Mouse (Mus musculus) myocyte (in vitro differentiated cells): Measurements from ENCODE around the gene Ppp1r3e. TPM values are rescaled to one million over a fixed set of nuclear protein-coding genes. Genes with fewer than 3 reads are reported as not detected.
A peak's percentile ranks its signal among the peaks of the same experiment; 100 is the strongest.

Experiments used
- H3K27me3 ChIP-seq: one replicate; pipeline ENCODE4 v1.6.1; 2011; ENCODE audit not compliant: control insufficient read depth, insufficient read depth, insufficient read length
- H3K36me3 ChIP-seq: one replicate; pipeline ENCODE4 v1.6.1; 2011; ENCODE audit not compliant: control insufficient read depth, insufficient read depth
- H3K4me2 ChIP-seq: one replicate; pipeline ENCODE4 v1.6.1; 2011; ENCODE audit warnings: low read depth, control low read depth
- H3K4me3 ChIP-seq: one replicate; pipeline ENCODE4 v1.5.1; 2011; ENCODE audit warnings: mild to moderate bottlenecking, control low read depth, moderate library complexity
- H3K79me2 ChIP-seq: one replicate; pipeline ENCODE4 v1.6.1; 2011; ENCODE audit not compliant: control insufficient read depth, insufficient read depth
- H3ac ChIP-seq: one replicate; pipeline ENCODE4 v1.6.1; 2011; ENCODE audit not compliant: control insufficient read depth, insufficient read length
- CEBPB ChIP-seq: IDR thresholded peaks from 2 replicates; pipeline ENCODE4 v1.6.1; 2011; ENCODE audit warnings: mild to moderate bottlenecking, moderate library complexity; ENCODE audit not compliant: poor library complexity, insufficient read depth, severe bottlenecking
- E2F4 ChIP-seq: IDR thresholded peaks from one replicate; pipeline ENCODE4 v1.6.1; 2011; ENCODE audit warnings: mild to moderate bottlenecking, control low read depth, moderate library complexity; ENCODE audit not compliant: insufficient read depth
- MAX ChIP-seq: IDR thresholded peaks from one replicate; pipeline ENCODE4 v1.6.1; 2011; ENCODE audit warnings: low read depth, mild to moderate bottlenecking, control low read depth
- MYOD1 ChIP-seq, 3 experiments: IDR thresholded peaks; one replicate each; pipeline ENCODE4 v1.6.1; 2011; ENCODE audit warnings: control low read depth in 2 of 3, low read depth in 2 of 3, mild to moderate bottlenecking in 2 of 3, moderate library complexity in 1 of 3; ENCODE audit not compliant: insufficient read length in 2 of 3, control insufficient read depth in 1 of 3
- MYOG ChIP-seq, 3 experiments: IDR thresholded peaks; one replicate each; pipeline ENCODE4 v1.6.1; 2011; ENCODE audit warnings: control low read depth in 2 of 3, low read depth in 2 of 3, mild to moderate bottlenecking in 2 of 3; ENCODE audit not compliant: insufficient read length in 2 of 3, control insufficient read depth in 1 of 3, insufficient read depth in 1 of 3
- POLR2A ChIP-seq: IDR thresholded peaks from one replicate; pipeline ENCODE4 v1.6.1; 2011; ENCODE audit warnings: low read depth, mild to moderate bottlenecking, control low read depth, moderate library complexity; ENCODE audit not compliant: insufficient read length
- POLR2AphosphoS2 ChIP-seq: IDR thresholded peaks from one replicate; pipeline ENCODE4 v1.6.1; 2011; ENCODE audit warnings: low read depth, control low read depth; ENCODE audit not compliant: insufficient read length
- REST ChIP-seq: IDR thresholded peaks from one replicate; pipeline ENCODE4 v1.6.1; 2011; ENCODE audit warnings: mild to moderate bottlenecking, control low read depth, moderate library complexity; ENCODE audit not compliant: insufficient read depth, insufficient read length
- SRF ChIP-seq: IDR thresholded peaks from one replicate; pipeline ENCODE4 v1.6.1; 2011; ENCODE audit warnings: low read depth; ENCODE audit not compliant: control insufficient read depth, insufficient read length
- TCF12 ChIP-seq: IDR thresholded peaks from one replicate; pipeline ENCODE4 v1.6.1; 2011; ENCODE audit warnings: mild to moderate bottlenecking, control low read depth; ENCODE audit not compliant: poor library complexity, insufficient read depth, severe bottlenecking
- TCF3 ChIP-seq: IDR thresholded peaks from one replicate; pipeline ENCODE4 v1.6.1; 2011; ENCODE audit warnings: low read depth, control low read depth; ENCODE audit not compliant: insufficient read length
- USF1 ChIP-seq: IDR thresholded peaks from one replicate; pipeline ENCODE4 v1.6.1; 2011; ENCODE audit warnings: low read depth, mild to moderate bottlenecking, control low read depth, moderate library complexity
- polyA plus RNA-seq: library from polyadenylated mRNA; unstranded; fragments of >200 nt; fragmentation: generic; extraction: Trizol; gene quantifications from one replicate; pipeline ENCODE4 v1.2.1, GENCODE M21; 2012; ENCODE audit warnings: missing spikeins

Ppp1r3e gene
- polyA plus RNA-seq: 0.71 TPM

DNA sequence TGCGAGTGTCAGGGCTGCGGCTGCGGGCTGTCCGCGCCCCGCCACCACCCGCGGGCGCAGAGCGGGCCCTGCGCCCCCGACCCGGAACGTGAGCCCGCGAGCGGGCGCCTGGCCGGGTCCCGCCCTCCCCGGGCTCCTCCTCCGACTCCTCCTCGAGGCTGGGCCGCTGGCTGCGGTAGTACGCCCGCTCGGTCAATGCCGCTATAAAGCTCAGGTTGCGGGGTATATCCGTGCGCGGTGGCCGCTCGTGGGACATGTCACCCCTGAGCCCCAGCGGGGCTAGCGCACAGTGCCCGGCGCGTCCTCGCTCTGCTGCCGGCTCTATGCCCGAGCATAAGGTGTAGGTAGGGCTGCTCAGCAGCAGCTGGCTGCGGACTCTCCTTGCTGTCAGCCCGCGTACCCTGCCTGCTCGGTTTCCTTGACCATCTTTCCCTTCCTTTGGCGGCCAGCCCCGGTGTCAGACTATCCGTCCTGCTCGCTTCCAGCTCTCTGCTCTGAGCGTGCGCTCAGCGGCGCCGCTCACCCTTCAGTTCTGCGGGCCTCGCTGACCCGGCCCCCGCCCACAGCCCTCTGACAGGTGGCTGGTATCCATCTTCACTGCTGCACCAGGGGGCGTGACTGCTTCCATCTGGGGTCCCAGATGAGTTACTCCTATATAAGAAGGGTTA is at the start of gene Ppp1r3e:
Ppp1r3e (minus strand) TSS at position 503 of the 668 bp plus-strand sequence.
- Histone ChIP-seq H3K36me3 (no peaks in the 10 kb centered on the region), H3K27me3 (no peaks in the 10 kb centered on the region), H3K79me2 (no peaks in the 10 kb centered on the region), H3K4me2 (peak within 1 kb of the TSS; percentile 97), H3K4me3 (peak within 1 kb of the TSS; percentile 29), H3ac (peak within 1 kb of the TSS; percentile 68)
- no peak for TF ChIP-seq REST
- peak; percentile 9 for TF ChIP-seq POLR2A
- TF ChIP-seq USF1: no peak
- peak in 2 of 3 experiments; percentile 13 to 19 for TF ChIP-seq MYOG (IDR thresholded peaks at IDR 0.05; ENCODE audit: control insufficient read depth in 1 of 3, insufficient read depth in 1 of 3, insufficient read length in 2 of 3, low read depth in 2 of 3)
- no peak for TF ChIP-seq TCF3
- no peak for TF ChIP-seq TCF12
- peak in 1 of 3 experiments; percentile 66 for TF ChIP-seq MYOD1 (IDR thresholded peaks at IDR 0.05; ENCODE audit: control insufficient read depth in 1 of 3, insufficient read length in 2 of 3, low read depth in 2 of 3)

DNA sequence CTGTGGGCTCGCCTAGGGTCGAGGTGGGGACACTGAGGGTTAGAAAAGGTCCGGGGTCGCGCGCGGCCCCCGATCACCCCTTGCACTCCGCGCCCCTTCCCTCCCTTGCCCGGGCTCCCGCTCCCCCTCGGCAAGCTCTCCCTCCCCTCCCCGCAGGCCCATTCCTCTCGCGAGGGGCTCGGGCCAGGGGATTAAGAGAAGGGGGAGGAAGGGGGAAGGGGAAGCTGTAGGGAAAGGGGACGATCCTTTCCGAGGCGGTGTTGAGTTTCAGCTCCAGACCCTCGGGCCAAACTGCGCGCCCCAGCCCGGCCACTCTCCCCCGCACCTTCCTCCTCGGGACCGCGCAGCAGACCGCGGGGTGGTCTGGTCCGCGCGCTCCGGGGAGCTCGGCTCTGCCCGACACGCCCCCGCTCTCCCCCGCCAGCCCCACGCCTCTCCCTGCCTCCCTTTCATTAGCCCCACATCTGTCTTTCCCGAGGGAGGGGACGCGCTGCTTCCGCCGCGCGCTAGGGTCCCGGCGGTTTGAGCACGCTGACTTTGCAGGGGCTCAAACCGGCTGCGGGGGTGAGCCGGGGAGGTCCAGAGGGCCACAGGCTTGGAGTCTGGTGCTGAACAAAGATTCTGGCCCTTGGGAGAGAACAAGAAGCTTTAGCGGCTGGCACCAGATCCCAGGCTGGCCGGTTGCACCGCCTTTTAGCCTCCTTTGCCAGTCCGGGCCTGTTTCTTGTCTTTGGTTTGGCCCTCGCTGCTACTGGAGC is 49.2 kb upstream of the Ppp1r3e start:
- no peaks in the 10 kb centered on the region for H3K79me2 ChIP-seq
- no peaks in the 10 kb centered on the region for H3K36me3 ChIP-seq
- H3K4me2 ChIP-seq: peak overlapping the region; percentile 34
- no peak for TF ChIP-seq E2F4
- TF ChIP-seq SRF: no peak
- no peak for TF ChIP-seq MYOG (IDR thresholded peaks at IDR 0.05; ENCODE audit: control insufficient read depth in 1 of 3, insufficient read depth in 1 of 3, insufficient read length in 2 of 3, low read depth in 2 of 3)
- no peak for TF ChIP-seq TCF3
- no peak for TF ChIP-seq POLR2AphosphoS2
- H3K27me3 ChIP-seq: peaks cover 26% of the 10 kb centered on the region
- H3K4me3 ChIP-seq: no peak overlapping the region
- no peak overlapping the region for H3ac ChIP-seq

GRCm38 (mm10) chr14:54925349-54926342 is 48.3 kb upstream of the Ppp1r3e start, which contains the start of gene Efs:
Gene Efs (minus strand): TSS chr14:54926126.
- Histone ChIP-seq H3K79me2 (no peaks in the 10 kb centered on the region), H3K4me2 (peak within 1 kb of the TSS; percentile 34), H3K36me3 (no peaks in the 10 kb centered on the region), H3K27me3 (peaks cover 31% of the 10 kb centered on the region), H3ac (no peak within 1 kb of the TSS), H3K4me3 (no peak within 1 kb of the TSS)
- TF ChIP-seq MYOD1 (IDR thresholded peaks at IDR 0.05; ENCODE audit: control insufficient read depth in 1 of 3, insufficient read length in 2 of 3, low read depth in 2 of 3): peak in 1 of 3 experiments; percentile 11
- no peak for TF ChIP-seq USF1

DNA sequence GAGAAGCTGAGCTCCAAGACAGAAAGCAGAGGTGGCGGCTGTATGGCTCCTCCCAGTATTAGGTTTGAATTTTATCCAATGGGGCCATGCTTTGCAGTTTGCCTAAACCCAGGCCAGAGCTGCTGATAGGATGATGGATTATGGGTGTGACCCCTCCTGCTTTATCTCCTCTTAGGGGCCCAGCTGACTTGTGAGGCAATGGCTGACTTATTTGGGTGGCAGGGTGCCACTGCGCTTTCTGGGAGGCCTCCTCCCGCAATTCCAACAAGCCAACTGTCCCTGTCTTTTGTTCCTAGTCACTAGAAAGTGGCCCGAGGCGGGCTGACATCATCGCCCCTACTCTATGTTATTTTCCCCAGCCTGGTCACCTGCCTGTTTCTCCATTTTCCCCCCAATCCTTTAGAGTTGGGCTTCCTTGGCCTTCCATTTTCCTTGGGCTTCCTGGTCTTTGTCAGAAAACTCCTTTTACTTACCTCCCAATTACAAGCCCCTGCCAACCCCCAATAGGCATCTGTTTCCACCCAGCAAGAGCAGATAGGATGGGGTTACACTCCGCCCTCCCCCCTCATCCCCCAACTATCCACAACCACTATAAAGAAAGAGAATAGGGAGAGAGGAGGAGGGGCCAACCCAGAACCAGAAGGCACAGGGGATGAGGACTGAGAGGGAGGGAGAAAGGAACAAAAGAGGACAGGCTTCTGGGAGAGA is 47.4 kb upstream of the Ppp1r3e start:
- Histone ChIP-seq H3K4me3 (no peak overlapping the region), H3K36me3 (no peaks in the 10 kb centered on the region), H3K79me2 (no peaks in the 10 kb centered on the region), H3K4me2 (peak overlapping the region; percentile 24), H3K27me3 (peaks cover 35% of the 10 kb centered on the region), H3ac (no peak overlapping the region)
- TF ChIP-seq USF1: no peak
- TF ChIP-seq POLR2AphosphoS2: no peak
- TF ChIP-seq TCF12: no peak
- no peak for TF ChIP-seq CEBPB
- TF ChIP-seq MAX: no peak
- no peak for TF ChIP-seq REST
- no peak for TF ChIP-seq SRF
- TF ChIP-seq E2F4: no peak
- no peak for TF ChIP-seq POLR2A
- no peak for TF ChIP-seq MYOD1 (IDR thresholded peaks at IDR 0.05; ENCODE audit: control insufficient read depth in 1 of 3, insufficient read length in 2 of 3, low read depth in 2 of 3)
- TF ChIP-seq TCF3: no peak
- TF ChIP-seq MYOG (IDR thresholded peaks at IDR 0.05; ENCODE audit: control insufficient read depth in 1 of 3, insufficient read depth in 1 of 3, insufficient read length in 2 of 3, low read depth in 2 of 3): no peak
